Mouse (Mus musculus) left cerebral cortex, postnatal 25 days (tissue): ENCODE measurements around the gene Fbln5. TPM values are rescaled to one million over a fixed set of nuclear protein-coding genes. Genes with fewer than 3 reads are reported as not detected.

Experiments
- DNase-seq, 2 experiments: peaks; one replicate each; pipeline ENCODE4 v3.0.0; 2022; ENCODE audit warnings: low spot score in 2 of 2, mixed read lengths in 1 of 2
- intact Hi-C: fragments of 180-260 bp; cut with DNase I; formaldehyde crosslinking; loops from one replicate; pipeline ENCODE4 v1.15.1; 2025
- total RNA-seq, 2 experiments: library from RNA; stranded (reverse); gene quantifications; 2 replicates each; pipeline ENCODE4 v1.2.3; 2021

Fbln5 gene
- total RNA-seq, 2 experiments from 2014 or later = 7.1 to 8.0 TPM

GRCm38 (mm10) chr12:101814423-101814822, 4.4 kb downstream of the Fbln5 start:
- DNase-seq = no peak
- intact Hi-C loops = loop anchor here (10.0 kb wide), 1 partner anchor 60 kb away; no protein-coding TSS in a partner anchor

GRCm38 (mm10) chr12:101811181-101811580, 7.7 kb downstream of the Fbln5 start:
- intact Hi-C loops = loop anchor here (10.0 kb wide), 1 partner anchor 64 kb away; no protein-coding TSS in a partner anchor
- peak in 1 of 2 experiments; percentile 28 for DNase-seq

GRCm38 (mm10) chr12:101810515-101810914, 8.3 kb downstream of the Fbln5 start:
- intact Hi-C loops = loop anchor here (10.0 kb wide), 1 partner anchor 64 kb away; no protein-coding TSS in a partner anchor
- no peak for DNase-seq

GRCm38 (mm10) chr12:101807400-101807799, 11.5 kb downstream of the Fbln5 start:
- no peak for DNase-seq
- intact Hi-C loops = no loop called here

GRCm38 (mm10) chr12:101802445-101802844, 16.4 kb downstream of the Fbln5 start:
- no peak for DNase-seq
- intact Hi-C loops = no loop called here

GRCm38 (mm10) chr12:101801744-101802143, 17.1 kb downstream of the Fbln5 start:
- DNase-seq = no peak
- intact Hi-C loops = no loop called here

- intact Hi-C loops = no loop called here
- no peak for DNase-seq
Observed at GRCm38 (mm10) chr12:101801051-101801450, 17.8 kb downstream of the Fbln5 start.

GRCm38 (mm10) chr12:101798189-101798922, 20.5 kb downstream of the Fbln5 start:
- intact Hi-C loops = no loop called here
- DNase-seq = no peak

GRCm38 (mm10) chr12:101794458-101794857, 24.4 kb downstream of the Fbln5 start:
- intact Hi-C loops = no loop called here
- DNase-seq = no peak

GRCm38 (mm10) chr12:101793221-101793621, 25.6 kb downstream of the Fbln5 start:
- DNase-seq = no peak
- intact Hi-C loops = no loop called here

GRCm38 (mm10) chr12:101792684-101793083, 26.2 kb downstream of the Fbln5 start:
- intact Hi-C loops = no loop called here
- DNase-seq = no peak

- intact Hi-C loops = no loop called here
Observed at GRCm38 (mm10) chr12:101789767-101790166, 29.1 kb downstream of the Fbln5 start.

GRCm38 (mm10) chr12:101789250-101789649, 29.6 kb downstream of the Fbln5 start:
- DNase-seq = no peak
- intact Hi-C loops = no loop called here

More at GRCm38 (mm10) chr12:101789767-101790166, 29.1 kb downstream of the Fbln5 start:
- no peak for DNase-seq

GRCm38 (mm10) chr12:101782787-101783186, 36.1 kb downstream of the Fbln5 start:
- DNase-seq = no peak
- intact Hi-C loops = no loop called here

- DNase-seq = no peak
- intact Hi-C loops = no loop called here
Observed at GRCm38 (mm10) chr12:101780915-101781314, 37.9 kb downstream of the Fbln5 start.

- DNase-seq = no peak
- intact Hi-C loops = no loop called here
Observed at GRCm38 (mm10) chr12:101777613-101778325, 41.1 kb downstream of the Fbln5 start.

GRCm38 (mm10) chr12:101776383-101776782, 42.5 kb downstream of the Fbln5 start:
- no peak for DNase-seq
- intact Hi-C loops = no loop called here

GRCm38 (mm10) chr12:101774116-101774515, 44.7 kb downstream of the Fbln5 start:
- no peak for DNase-seq
- intact Hi-C loops = no loop called here

- no peak for DNase-seq
- intact Hi-C loops = no loop called here
Observed at GRCm38 (mm10) chr12:101772962-101773361, 45.9 kb downstream of the Fbln5 start.

GRCm38 (mm10) chr12:101770283-101771015, 48.4 kb downstream of the Fbln5 start:
- DNase-seq = no peak

More at GRCm38 (mm10) chr12:101770283-101771015, 48.4 kb downstream of the Fbln5 start:
- intact Hi-C loops = no loop called here
